Mouse (Mus musculus): ENCODE results near the gene Arhgef28.
"Not testable (repeated sequence)": the region's sequence is repeated elsewhere in the genome, so short reads cannot be mapped to it uniquely, and the experiment has no call there.

Arhgef28 gene

DNA sequence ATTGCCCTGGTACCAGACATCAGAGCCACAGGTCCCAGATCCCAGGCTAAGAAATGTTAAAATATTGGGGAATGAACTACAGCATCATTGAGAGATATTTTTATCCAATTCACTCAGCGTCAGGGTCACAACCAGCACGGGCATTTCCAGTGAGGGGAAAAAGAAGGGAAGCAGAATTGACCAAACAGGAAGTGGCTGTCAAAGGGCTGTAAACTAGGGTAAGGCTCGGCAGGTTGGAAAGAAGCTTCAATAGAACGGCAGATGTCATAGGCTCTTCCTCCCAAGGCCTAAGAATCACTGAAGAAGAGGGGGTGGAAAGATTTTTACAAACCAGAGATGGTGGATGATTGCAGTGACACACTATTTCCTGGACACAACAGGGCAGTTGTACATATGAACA is 143.4 kb downstream of the Arhgef28 start:
- DNase-seq: no peak

DNA sequence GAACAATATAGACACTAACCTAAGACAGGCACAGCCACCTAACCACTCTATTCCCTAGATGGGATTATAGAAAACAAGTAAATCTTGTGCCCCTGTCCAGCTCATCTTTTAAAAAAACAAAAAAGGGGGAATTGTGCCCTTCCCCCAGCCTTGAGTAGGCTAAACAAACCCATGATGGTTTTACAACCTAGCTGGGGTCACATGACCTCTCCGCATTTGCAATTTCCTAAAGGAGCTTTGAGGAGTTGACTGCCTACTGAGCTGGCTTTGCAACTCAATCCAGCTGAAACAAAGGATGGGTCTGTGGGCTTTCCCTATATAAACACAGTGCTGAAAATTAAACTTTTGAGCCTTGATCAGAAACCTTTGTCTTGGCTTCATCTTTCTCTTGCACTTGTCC is 146.1 kb downstream of the Arhgef28 start:
- not testable (repeated sequence) for DNase-seq

- no peak for DNase-seq
Measured at GRCm38 (mm10) chr13:98055194-98055593, 151.0 kb downstream of the Arhgef28 start.

- no peak for DNase-seq
Measured at GRCm38 (mm10) chr13:98040628-98041150, 165.6 kb downstream of the Arhgef28 start.

DNA sequence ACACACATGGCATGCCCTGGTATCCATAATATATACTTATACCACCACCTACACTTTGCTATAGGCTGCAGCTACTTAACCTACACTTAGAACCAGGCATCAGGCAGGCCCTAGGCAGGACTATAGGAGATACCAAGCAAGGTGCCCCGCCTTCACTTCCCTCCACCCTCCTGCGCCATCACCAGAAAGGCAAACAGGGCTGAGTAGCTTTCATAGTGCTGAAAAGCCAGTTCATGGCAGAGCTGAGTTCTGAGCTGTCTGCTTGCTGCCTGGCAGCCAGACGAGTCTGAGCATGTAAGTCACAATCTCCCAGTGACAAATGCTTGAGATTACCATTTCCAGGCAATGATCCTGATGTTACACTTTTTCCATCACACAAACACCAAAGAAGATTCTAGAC is 167.5 kb downstream of the Arhgef28 start:
- DNase-seq: no peak

- DNase-seq: no peak
Measured at GRCm38 (mm10) chr13:98037693-98038092, 168.5 kb downstream of the Arhgef28 start.

DNA sequence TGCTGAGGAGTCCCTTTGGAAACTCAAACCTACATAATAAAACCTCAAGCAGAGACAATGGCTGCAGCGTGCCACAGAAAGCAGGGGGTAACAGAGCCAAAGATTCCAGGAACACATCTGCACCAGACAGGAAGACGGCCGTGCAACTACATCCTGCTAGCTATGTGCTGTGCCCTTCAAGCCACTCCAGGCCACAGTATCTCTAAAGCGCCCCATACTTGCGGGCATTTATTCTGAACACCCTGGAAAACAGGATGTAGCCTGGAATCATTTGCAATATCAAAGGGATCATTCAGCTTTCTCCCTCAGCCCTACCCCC is 174.6 kb downstream of the Arhgef28 start:
- no peak for DNase-seq

GRCm38 (mm10) chr13:98030959-98031641 is 175.1 kb downstream of the Arhgef28 start:
- DNase-seq: peak; percentile 75

GRCm38 (mm10) chr13:98030041-98030440 is 176.2 kb downstream of the Arhgef28 start:
- no peak for DNase-seq

DNA sequence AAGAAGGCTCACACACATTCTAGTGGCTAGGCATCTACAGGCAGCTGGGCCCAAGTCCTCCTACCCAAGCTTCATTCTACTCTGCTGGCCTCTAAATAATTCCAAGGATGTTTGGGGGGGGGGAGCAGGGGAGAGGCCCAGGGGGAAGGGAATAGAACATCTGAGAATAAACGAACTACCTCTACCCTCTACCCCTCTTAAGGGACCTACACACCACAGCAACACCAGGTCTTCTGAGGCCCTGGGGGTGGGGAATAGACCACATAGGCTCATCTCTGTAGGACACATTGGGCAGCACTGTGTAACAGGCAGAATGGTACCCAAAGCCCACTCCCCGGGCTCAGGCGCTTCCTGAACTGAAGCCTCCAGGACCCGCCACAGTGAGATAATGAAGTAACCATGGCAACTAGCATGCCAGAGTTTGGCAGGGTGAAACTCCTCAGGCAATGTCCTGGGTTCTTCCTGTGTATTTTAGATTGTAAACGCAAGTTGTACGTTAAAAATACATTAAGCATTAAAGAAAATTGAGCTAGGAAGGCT is 177.5 kb downstream of the Arhgef28 start:
- no peak for DNase-seq

- no peak for DNase-seq
Measured at GRCm38 (mm10) chr13:98027641-98028204, 178.5 kb downstream of the Arhgef28 start.

GRCm38 (mm10) chr13:98027122-98027521 is 179.1 kb downstream of the Arhgef28 start:
- DNase-seq: no peak

DNA sequence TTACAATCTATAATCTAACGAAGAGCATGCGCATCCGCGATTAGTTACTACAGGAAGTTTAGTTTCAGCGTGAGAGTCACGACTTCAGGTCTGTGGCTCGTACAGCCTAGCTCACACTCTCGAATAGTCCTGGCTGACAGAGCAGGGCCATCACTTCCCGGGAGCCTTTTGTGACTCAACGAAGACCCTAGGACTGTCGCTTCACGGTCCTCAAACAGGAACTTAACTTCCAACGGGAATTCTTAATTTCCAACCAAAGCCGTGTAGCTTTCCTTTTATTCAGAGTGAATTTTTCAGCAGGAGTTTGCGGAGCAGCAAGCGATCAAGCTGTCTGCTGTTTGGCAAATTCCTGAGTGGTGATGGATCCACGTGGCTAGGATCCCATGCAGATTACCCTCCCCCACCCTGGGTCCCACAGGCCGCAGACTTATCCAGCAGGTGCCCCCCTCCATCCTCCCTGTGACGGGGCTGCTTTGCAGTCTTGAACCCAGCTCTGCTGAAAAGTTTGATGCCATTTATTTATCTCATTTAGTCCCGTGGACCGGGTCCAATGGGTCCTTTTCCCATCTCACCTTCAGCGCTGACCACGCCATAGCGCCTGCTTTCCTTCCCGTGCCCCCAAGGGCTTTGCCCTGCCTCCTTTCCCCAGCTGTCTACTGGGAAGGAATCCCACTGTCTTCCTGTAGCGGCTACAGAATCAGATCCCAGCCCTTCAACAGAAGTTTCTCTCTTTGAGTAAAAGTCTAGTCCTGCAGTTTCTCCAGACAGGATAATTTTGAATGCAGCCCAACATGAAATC is 180.3 kb downstream of the Arhgef28 start:
- DNase-seq: no peak

DNA sequence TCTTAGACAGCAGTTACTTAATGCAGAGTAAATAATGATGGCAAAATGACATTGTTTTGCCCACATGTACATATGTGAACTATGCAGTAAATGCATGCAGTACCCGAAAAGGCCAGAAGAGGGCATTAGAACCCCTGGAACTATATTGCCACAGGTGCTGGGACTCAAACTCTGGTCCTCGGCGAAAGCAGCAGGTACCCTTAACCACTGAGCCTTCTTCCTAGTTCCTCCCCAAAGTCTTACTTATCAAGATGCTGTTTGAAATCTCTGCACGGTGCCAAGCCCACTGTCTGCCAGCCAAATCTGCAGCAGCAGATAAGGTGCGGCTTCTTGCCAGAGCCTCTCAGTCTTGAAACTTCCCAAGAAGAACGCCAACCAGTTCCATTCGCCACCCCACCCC is 181.1 kb downstream of the Arhgef28 start:
- DNase-seq: no peak

- DNase-seq: no peak
Measured at GRCm38 (mm10) chr13:98024680-98025079, 181.6 kb downstream of the Arhgef28 start.

- DNase-seq: no peak
Measured at GRCm38 (mm10) chr13:98021906-98022305, 184.3 kb downstream of the Arhgef28 start.

DNA sequence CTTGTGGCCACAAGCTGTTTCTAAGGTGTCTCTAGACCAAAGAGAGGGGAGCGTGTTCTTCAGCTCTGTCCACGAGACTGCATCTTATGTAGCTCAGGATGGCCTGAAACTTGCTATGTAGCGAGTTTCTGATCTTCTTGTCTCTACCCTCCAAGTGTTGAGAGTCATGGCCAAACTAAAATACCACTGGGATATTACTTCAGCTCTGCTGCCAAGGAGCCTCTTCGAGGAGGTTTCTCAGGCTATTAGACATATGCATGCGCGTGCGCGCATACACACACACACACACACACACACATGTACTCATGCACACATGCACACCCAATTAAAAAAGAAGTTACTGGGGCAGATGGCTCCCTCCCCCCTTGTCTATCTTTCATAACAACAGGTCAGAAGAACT is 187.4 kb downstream of the Arhgef28 start:
- DNase-seq: not testable (repeated sequence)

GRCm38 (mm10) chr13:98016923-98017588 is 189.2 kb downstream of the Arhgef28 start:
- peak; percentile 42 for DNase-seq

- peak; percentile 36 for DNase-seq
Measured at GRCm38 (mm10) chr13:98015981-98016922, 190.0 kb downstream of the Arhgef28 start.

- no peak for DNase-seq
Measured at GRCm38 (mm10) chr13:98014892-98015291, 191.3 kb downstream of the Arhgef28 start.

GRCm38 (mm10) chr13:98013715-98014114 is 192.5 kb downstream of the Arhgef28 start:
- no peak for DNase-seq

GRCm38 (mm10) chr13:98011931-98012341 is 194.3 kb downstream of the Arhgef28 start:
- no peak for DNase-seq
